Mouse (Mus musculus) liver, adult 2 months (tissue): ENCODE results near the gene Helb. TPM values are rescaled to one million over a fixed set of nuclear protein-coding genes. Genes with fewer than 3 reads are reported as not detected.

Experiments used
- DNase-seq: peaks from one replicate; pipeline ENCODE4 v3.0.0-alpha.2; 2011; ENCODE audit warnings: low read depth, low spot score; ENCODE audit errors: extremely low read depth
- H3K27ac ChIP-seq: fragments of 200-500 bp; replicated peaks from 2 replicates; pipeline ENCODE4 v1.5.1; 2012; ENCODE audit warnings: low read depth, mild to moderate bottlenecking, control low read depth, inconsistent platforms, low read length; ENCODE audit not compliant: insufficient read depth
- H3K27me3 ChIP-seq: fragments of 200-500 bp; 2 replicates; pipeline ENCODE4 v1.6.1; 2012; ENCODE audit warnings: mild to moderate bottlenecking, moderate library complexity, low read length, inconsistent platforms; ENCODE audit not compliant: control insufficient read depth, insufficient read depth
- H3K36me3 ChIP-seq: fragments of 200-500 bp; 2 replicates; pipeline ENCODE4 v1.6.1; 2012; ENCODE audit warnings: low read length, inconsistent platforms; ENCODE audit not compliant: control insufficient read depth, insufficient read depth
- H3K4me1 ChIP-seq: fragments of 200-500 bp; 2 replicates; pipeline ENCODE4 v1.6.1; 2011; ENCODE audit warnings: low read length; ENCODE audit not compliant: control insufficient read depth, insufficient read depth
- H3K4me3 ChIP-seq: fragments of 200-500 bp; 2 replicates; pipeline ENCODE4 v1.5.1; 2011; ENCODE audit warnings: low read depth, mild to moderate bottlenecking, control low read depth, low read length, moderate library complexity; ENCODE audit not compliant: insufficient read depth
- H3K79me2 ChIP-seq: fragments of 200-500 bp; 2 replicates; pipeline ENCODE4 v1.6.1; 2012; ENCODE audit warnings: inconsistent platforms, mild to moderate bottlenecking, low read length, moderate library complexity; ENCODE audit not compliant: control insufficient read depth, insufficient read depth
- H3K9ac ChIP-seq: fragments of 200-500 bp; 2 replicates; pipeline ENCODE4 v1.6.1; 2012; ENCODE audit warnings: low read depth, mild to moderate bottlenecking, control low read depth, inconsistent platforms, low read length
- CTCF ChIP-seq: fragments of 200-500 bp; IDR thresholded peaks from 2 replicates; pipeline ENCODE4 v1.5.1; 2011; ENCODE audit warnings: low read depth, low read length, control low read depth
- POLR2A ChIP-seq: fragments of 200-500 bp; IDR thresholded peaks from 2 replicates; pipeline ENCODE4 v1.6.1; 2011; ENCODE audit warnings: low read length, control low read depth; ENCODE audit not compliant: insufficient read depth; ENCODE audit errors: extremely low read depth
- WGBS: fragments of 180-500 bp; shearing (Covaris S2); methylation state at CpG from one replicate; pipeline ENCODE4 v1.1.7; 2018; 5-methylcytosine and 5-hydroxymethylcytosine counted together
- polyA plus RNA-seq: library from polyadenylated mRNA; depleted of rRNA; stranded (reverse); fragments of >200 nt; gene quantifications from 2 replicates; pipeline ENCODE4 v1.2.3, GENCODE M21; 2012
- total RNA-seq: library from RNA; depleted of rRNA; stranded (reverse); fragments of >200 nt; gene quantifications from 2 replicates; pipeline ENCODE4 v1.2.3, GENCODE M21; 2014

Gene Helb
- total and polyA plus RNA-seq, 2 experiments, result 5.2 to 7.7 TPM

DNA sequence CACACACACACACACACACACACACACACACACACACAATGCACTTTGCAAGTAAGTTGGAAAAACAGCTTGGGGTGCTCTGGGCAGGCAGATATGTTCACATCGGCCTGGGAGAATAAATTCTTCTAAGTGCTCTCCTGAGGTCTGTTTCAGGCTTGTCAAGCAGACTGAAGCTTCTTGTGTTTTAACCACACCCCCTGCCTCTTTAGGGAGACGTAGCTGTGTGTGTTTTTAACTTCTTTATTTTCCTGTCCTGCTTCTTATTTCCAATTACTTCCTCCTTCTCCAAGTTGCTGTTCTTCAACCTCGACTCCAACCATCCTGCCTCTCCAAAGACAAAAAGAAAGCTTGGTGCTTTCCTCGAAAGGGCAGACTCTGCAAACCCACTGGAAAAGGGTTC lies 27.4 kb upstream of the Helb start:
- DNase-seq, result peak; percentile 4
- Histone ChIP-seq H3K27me3 (no peaks in the 10 kb centered on the region), H3K4me3 (no peak overlapping the region), H3K4me1 (no peaks in the 10 kb centered on the region), H3K9ac (no peak overlapping the region), H3K27ac (no peak overlapping the region), H3K36me3 (no peaks in the 10 kb centered on the region), H3K79me2 (no peaks in the 10 kb centered on the region)
- TF ChIP-seq POLR2A (no peak), CTCF (no peak)
- 72% methylated on average over 4 of the region's 4 CpGs for WGBS

DNA sequence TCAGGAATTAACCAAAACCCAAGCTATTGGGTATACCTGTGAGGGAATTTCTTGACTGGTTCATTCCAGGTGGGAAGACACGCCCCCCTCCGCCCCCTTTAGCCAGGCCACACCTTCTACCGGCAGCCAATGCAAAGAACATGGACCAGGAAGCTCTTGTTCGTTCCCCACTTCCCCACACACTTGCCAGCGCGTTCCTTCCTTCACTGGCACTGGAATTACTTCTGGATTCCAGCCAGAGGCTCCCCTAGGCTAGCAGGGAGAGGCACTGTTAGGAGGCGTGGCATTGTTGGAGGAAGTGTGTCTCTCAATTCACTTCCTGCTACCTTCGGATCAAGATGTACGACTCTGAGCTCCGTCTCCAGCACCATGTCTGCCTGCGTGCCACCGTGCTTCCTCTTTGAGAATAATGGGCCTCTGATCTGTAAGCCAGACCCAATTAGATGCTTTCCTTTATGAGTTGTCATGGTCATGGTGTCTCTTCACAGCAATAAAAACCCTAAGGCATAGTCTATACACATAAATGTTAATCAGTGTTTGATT lies 23.3 kb upstream of the Helb start:
- WGBS, result 85% methylated on average over 12 of the region's 12 CpGs
- H3K27me3 ChIP-seq, result no peaks in the 10 kb centered on the region
- H3K27ac ChIP-seq, result no peak overlapping the region
- DNase-seq, result no peak
- no peaks in the 10 kb centered on the region for H3K36me3 ChIP-seq
- no peak overlapping the region for H3K9ac ChIP-seq
- no peaks in the 10 kb centered on the region for H3K79me2 ChIP-seq
- no peak overlapping the region for H3K4me3 ChIP-seq
- no peak for TF ChIP-seq CTCF
- TF ChIP-seq POLR2A, result no peak
- H3K4me1 ChIP-seq, result no peaks in the 10 kb centered on the region

DNA sequence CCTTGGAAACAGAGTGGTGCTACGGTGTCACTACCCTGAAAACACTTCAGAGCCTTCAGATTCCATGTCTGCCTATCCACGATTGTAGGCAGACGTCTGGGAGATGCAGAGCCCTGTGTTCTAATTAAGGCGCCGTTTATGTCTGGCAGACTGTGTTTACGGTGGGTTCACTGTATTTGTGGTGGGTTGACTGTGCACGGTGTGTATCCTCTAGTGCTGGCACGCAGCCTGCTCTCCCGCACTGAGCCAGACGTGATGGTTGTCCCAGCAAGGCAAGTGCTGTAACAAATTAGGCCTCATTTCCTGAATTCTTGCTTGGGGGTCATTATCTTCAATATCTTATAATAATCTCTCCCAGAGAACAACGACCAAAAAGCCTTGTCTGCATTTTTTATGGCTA lies 20.9 kb upstream of the Helb start:
- no peak for DNase-seq
- H3K27me3 ChIP-seq, result no peaks in the 10 kb centered on the region
- H3K4me3 ChIP-seq, result no peak overlapping the region
- no peaks in the 10 kb centered on the region for H3K4me1 ChIP-seq
- H3K36me3 ChIP-seq, result no peaks in the 10 kb centered on the region
- no peak overlapping the region for H3K9ac ChIP-seq
- TF ChIP-seq POLR2A (no peak), CTCF (no peak)
- H3K79me2 ChIP-seq, result no peaks in the 10 kb centered on the region
- WGBS, result 71% methylated on average over 11 of the region's 11 CpGs
- no peak overlapping the region for H3K27ac ChIP-seq

DNA sequence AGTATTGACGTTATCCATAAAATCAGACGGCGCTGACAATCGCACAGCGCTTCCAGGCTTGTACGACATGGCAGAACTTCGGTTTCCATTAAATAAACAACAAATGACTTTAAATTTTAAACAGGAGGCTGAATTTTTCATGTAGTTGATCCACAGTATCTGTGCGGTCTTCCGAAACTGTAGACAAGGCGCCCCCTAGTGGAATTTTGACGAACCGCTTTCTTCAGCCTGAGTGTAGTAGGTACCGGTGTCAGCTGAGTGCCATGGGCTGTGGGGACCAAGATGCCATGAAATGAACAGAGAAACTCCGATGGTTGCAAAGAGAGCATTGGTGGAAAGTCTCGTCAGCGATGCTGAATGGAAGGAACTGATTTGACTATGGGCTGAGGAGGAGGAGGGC lies 17.8 kb upstream of the Helb start:
- Histone ChIP-seq H3K27me3 (no peaks in the 10 kb centered on the region), H3K27ac (no peak overlapping the region), H3K4me1 (no peaks in the 10 kb centered on the region), H3K4me3 (no peak overlapping the region), H3K9ac (no peak overlapping the region), H3K79me2 (no peaks in the 10 kb centered on the region), H3K36me3 (no peaks in the 10 kb centered on the region)
- no peak for TF ChIP-seq POLR2A
- TF ChIP-seq CTCF, result peak; percentile 39; the same call in 1 of the 2 replicates
- 66% methylated on average over 16 of the region's 16 CpGs for WGBS
- peak; percentile 26 for DNase-seq

DNA sequence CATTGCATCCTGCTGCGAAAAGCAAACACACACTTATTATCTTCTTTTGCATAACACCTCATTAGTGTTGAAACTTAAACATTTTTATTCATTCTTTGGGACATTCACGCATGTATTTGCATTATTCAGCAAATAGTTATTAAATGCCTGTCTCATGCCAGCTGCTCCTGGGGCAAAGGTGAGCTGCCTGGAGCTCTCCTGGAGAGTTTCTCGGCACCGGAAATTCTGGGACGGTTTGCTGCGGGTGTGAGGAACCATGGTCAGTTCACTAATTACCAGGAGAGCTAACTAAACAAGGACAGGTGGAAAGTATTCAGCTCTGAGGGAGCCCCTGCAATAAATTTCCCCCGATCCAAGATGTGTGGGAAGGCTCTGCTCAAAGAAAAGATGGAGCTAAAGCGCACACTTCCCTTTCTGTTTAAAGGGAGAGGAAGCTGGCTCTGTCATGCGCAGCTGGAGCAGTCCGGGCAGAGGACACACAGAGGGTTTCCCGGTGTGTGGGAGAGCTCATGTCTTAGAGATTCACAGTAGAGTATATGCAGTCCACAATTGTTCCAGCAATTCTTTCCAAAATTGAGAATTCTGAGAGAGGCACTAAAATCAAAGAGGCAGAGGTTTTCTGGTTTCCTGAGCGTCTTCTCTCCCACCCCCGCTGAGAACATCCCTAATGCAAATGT lies 16.0 kb upstream of the Helb start:
- H3K27ac ChIP-seq, result no peak overlapping the region
- H3K4me1 ChIP-seq, result no peaks in the 10 kb centered on the region
- no peak overlapping the region for H3K9ac ChIP-seq
- H3K36me3 ChIP-seq, result no peaks in the 10 kb centered on the region
- DNase-seq, result no peak
- WGBS, result 26% methylated on average over 13 of the region's 13 CpGs
- H3K27me3 ChIP-seq, result no peaks in the 10 kb centered on the region
- TF ChIP-seq POLR2A (no peak), CTCF (no peak)
- no peak overlapping the region for H3K4me3 ChIP-seq
- no peaks in the 10 kb centered on the region for H3K79me2 ChIP-seq

DNA sequence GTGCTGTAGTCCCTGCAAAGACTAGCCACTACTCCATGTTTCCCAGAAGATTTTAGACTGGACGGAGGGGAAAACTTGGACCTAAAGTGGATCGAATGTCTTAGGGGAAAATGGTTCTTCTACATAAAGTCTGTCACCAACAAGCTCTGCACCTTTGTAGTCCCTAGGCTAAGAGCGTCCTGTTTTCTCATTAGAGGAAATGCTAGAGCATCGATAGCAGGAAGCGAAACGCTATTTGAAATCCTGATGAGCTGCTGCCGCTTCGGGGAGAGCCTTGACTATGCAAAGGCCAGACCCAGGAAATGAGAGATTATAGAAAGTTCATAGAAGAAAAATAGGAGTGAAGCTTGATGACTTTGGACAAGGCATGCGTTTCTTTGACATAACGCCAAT lies 12.7 kb upstream of the Helb start:
- Histone ChIP-seq H3K4me3 (no peak overlapping the region), H3K27ac (no peak overlapping the region), H3K79me2 (no peaks in the 10 kb centered on the region), H3K4me1 (no peaks in the 10 kb centered on the region), H3K36me3 (no peaks in the 10 kb centered on the region), H3K9ac (no peak overlapping the region), H3K27me3 (no peaks in the 10 kb centered on the region)
- TF ChIP-seq POLR2A, result no peak
- no peak for TF ChIP-seq CTCF
- 70% methylated on average over 10 of the region's 10 CpGs for WGBS
- DNase-seq, result no peak
